Mouse (Mus musculus) NIH3T3 (cell line): ENCODE data around the gene Vmn1r237.
A peak's percentile ranks its signal among the peaks of the same experiment; 100 is the strongest.

ENCODE experiments used
- DNase-seq: peaks from one replicate; pipeline ENCODE4 v3.0.0-alpha.2; 2012; ENCODE audit warnings: low read depth

Gene Vmn1r237

DNA sequence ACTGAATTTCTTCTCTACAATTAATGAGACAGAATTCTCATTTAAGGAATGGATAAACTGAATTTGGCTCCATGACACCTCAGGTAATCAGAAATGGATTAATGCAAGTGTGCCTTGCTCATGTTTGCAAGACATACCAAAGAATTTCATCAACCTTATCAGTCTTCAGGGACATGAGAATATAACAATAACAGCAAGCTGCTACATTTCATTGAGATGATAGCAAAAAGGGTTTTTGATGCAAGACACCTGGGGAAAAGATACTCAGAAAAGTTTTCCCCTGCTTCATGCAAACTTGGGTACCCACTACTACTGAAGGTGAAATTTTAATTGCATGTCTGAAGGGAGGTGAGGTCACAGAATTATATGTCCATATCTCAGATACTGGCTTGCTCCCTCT, at the start of gene Vmn1r237:
Vmn1r237 (plus strand) TSS at position 301 of the 400 bp plus-strand sequence.
- DNase-seq: no peak

DNA sequence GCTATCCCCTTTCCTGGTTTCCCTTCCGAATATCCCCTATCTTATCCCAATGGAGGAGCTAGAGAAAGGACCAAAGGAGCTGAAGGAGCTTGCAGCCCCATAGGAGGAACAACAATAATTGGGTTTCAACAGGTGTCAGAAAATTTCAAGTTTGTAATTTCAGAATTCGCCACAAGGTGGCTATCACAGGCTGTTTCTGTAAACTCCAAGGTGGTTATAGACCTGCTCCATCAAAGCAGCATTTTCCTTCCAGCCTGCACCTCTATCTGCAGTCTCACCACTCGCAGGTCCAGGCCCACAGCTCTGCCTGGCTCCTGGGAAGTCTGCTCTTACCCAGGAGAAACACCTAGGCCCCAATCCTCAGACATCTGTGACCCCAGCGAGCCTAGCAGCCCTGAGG, 39.6 kb upstream of the Vmn1r237 start:
- DNase-seq: peak; percentile 79

DNA sequence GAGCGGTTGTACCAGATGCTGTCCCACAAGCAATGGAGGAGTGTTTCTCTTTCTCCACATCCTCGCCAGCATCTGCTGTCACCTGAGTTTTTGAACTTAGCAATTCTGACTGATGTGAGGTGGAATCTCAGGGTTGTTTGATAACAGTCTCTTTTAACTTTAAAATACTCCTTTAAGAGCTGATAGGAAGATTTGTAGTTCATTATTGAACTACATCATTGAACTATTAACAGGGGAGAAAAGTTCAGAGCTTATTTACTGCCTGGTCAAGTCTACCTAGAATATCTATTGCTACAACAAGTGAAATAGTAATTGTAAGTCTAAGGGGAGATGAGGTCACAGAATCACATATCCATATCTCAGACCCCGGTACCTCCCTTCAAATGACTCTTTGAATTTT, 29.0 kb upstream of the Vmn1r237 start, which contains the start of gene Vmn1r236:
Vmn1r236 (plus strand) TSS at position 301 of the 400 bp plus-strand sequence.
- DNase-seq: no peak

DNA sequence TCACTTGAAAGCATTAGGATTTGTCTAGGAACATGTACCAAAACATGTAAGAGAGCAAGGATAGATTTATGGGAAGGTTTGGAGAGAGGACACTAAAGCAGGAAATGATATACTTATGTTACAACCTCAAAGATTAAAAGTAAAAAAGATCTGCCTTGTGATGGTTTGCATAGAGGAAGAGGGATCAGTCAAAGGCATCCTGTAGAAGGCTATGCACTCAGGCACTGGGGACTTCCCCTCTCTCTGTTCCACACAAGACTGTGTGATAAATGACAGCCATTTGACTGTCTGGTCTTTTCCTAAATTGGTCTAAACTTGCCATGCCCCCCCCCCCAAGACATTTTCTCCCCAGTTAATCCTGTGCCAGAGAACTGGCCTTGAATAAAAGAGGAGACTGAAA, 27.3 kb upstream of the Vmn1r237 start:
- no peak for DNase-seq

DNA sequence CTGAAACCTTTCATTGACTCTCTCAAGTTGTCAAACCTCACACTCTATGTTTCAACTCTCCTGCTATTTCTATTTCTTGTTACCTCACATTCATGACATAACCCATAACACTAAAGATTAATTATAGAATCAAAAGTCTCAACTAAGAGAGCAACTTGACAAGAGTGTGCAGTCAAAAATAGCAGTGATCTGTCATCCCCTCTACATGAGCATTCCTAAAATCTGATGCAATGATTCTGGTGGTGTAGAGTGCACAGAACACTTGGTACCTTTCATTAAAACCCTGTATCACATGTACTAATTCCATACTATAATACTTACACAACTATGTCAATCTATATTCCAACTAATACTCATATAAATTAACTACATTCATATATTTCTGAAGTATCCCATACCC, 22.0 kb upstream of the Vmn1r237 start:
- no peak for DNase-seq
